Mouse (Mus musculus): ENCODE data around the gene Bhlhe23.

Gene Bhlhe23

GRCm38 (mm10) chr2:180776793-180777192, at the start of gene Bhlhe23:
Bhlhe23 (minus strand) TSS chr2:180776900.
- no peak for DNase-seq (ENCODE audit: low read depth, low spot score)

- peak; percentile 36 for DNase-seq (ENCODE audit: low read depth, low spot score)
Observed at GRCm38 (mm10) chr2:180825147-180825941, 48.6 kb upstream of the Bhlhe23 start.

- no peak for DNase-seq (ENCODE audit: low read depth, low spot score)
Observed at GRCm38 (mm10) chr2:180824724-180825123, 48.0 kb upstream of the Bhlhe23 start.

GRCm38 (mm10) chr2:180824061-180824460, 47.4 kb upstream of the Bhlhe23 start:
- no peak for DNase-seq (ENCODE audit: low read depth, low spot score)

GRCm38 (mm10) chr2:180822476-180822875, 45.8 kb upstream of the Bhlhe23 start:
- peak; percentile 18 for DNase-seq (ENCODE audit: low read depth, low spot score)

GRCm38 (mm10) chr2:180819504-180819903, 42.8 kb upstream of the Bhlhe23 start:
- no peak for DNase-seq (ENCODE audit: low read depth, low spot score)

GRCm38 (mm10) chr2:180816440-180817065, 39.9 kb upstream of the Bhlhe23 start:
- DNase-seq (ENCODE audit: low read depth, low spot score) = no peak

GRCm38 (mm10) chr2:180813982-180814568, 37.4 kb upstream of the Bhlhe23 start:
- no peak for DNase-seq (ENCODE audit: low read depth, low spot score)

GRCm38 (mm10) chr2:180811002-180811401, 34.3 kb upstream of the Bhlhe23 start:
- DNase-seq (ENCODE audit: low read depth, low spot score) = no peak

- no peak for DNase-seq (ENCODE audit: low read depth, low spot score)
Observed at GRCm38 (mm10) chr2:180809510-180809909, 32.8 kb upstream of the Bhlhe23 start.

- DNase-seq (ENCODE audit: low read depth, low spot score) = no peak
Observed at GRCm38 (mm10) chr2:180805966-180806365, 29.3 kb upstream of the Bhlhe23 start.

GRCm38 (mm10) chr2:180796008-180796407, 19.3 kb upstream of the Bhlhe23 start:
- no peak for DNase-seq (ENCODE audit: low read depth, low spot score)

GRCm38 (mm10) chr2:180795597-180795996, 18.9 kb upstream of the Bhlhe23 start:
- no peak for DNase-seq (ENCODE audit: low read depth, low spot score)

GRCm38 (mm10) chr2:180794422-180794821, 17.7 kb upstream of the Bhlhe23 start:
- DNase-seq (ENCODE audit: low read depth, low spot score) = no peak

GRCm38 (mm10) chr2:180791674-180792073, 15.0 kb upstream of the Bhlhe23 start:
- DNase-seq (ENCODE audit: low read depth, low spot score) = no peak

GRCm38 (mm10) chr2:180788843-180789242, 12.1 kb upstream of the Bhlhe23 start:
- peak; percentile 65 for DNase-seq (ENCODE audit: low read depth, low spot score)

GRCm38 (mm10) chr2:180788386-180788785, 11.7 kb upstream of the Bhlhe23 start:
- DNase-seq (ENCODE audit: low read depth, low spot score) = no peak

GRCm38 (mm10) chr2:180787566-180788232, 11.0 kb upstream of the Bhlhe23 start:
- DNase-seq (ENCODE audit: low read depth, low spot score) = no peak

GRCm38 (mm10) chr2:180786732-180787131, 10.0 kb upstream of the Bhlhe23 start:
- no peak for DNase-seq (ENCODE audit: low read depth, low spot score)

- DNase-seq (ENCODE audit: low read depth, low spot score) = no peak
Observed at GRCm38 (mm10) chr2:180780282-180780681, 3.6 kb upstream of the Bhlhe23 start.

GRCm38 (mm10) chr2:180779226-180780104, 2.8 kb upstream of the Bhlhe23 start:
- DNase-seq (ENCODE audit: low read depth, low spot score) = peak; percentile 49
